Mouse (Mus musculus): ENCODE results near the gene Sdk1.

DNA sequence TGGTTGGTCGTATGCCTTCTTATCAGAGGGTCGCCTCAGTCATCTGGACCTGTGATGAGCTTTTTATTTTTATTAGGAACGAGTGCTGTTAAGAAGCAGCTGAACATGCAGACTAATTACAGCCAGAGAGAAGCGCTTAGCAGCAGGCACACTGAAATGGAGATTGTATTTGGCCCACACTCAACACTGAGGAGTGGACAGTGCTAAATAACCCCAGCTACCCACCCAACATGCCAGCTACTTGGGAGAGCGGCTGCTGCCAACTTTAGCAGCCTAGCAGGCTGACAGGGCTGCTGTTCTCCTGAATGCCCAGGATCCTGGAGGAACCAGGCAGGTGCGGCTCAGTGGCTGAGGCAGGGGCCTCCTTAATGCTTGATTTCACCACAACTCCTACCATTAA is 739.5 kb downstream of the Sdk1 start:
- TF ChIP-seq POLR2A (IDR thresholded peaks at IDR 0.05; ENCODE audit: insufficient read depth, low read length) = no peak
- no peak for TF ChIP-seq CTCF (IDR thresholded peaks at IDR 0.05; ENCODE audit: low read depth, low read length)
